Mouse (Mus musculus): Measurements from ENCODE around the gene Mad2l1bp. TPM values are rescaled to one million over a fixed set of nuclear protein-coding genes. Genes with fewer than 3 reads are reported as not detected.

Mad2l1bp gene
- polyA plus RNA-seq, 1 experiment from 2014 or later = 32.4 TPM

DNA sequence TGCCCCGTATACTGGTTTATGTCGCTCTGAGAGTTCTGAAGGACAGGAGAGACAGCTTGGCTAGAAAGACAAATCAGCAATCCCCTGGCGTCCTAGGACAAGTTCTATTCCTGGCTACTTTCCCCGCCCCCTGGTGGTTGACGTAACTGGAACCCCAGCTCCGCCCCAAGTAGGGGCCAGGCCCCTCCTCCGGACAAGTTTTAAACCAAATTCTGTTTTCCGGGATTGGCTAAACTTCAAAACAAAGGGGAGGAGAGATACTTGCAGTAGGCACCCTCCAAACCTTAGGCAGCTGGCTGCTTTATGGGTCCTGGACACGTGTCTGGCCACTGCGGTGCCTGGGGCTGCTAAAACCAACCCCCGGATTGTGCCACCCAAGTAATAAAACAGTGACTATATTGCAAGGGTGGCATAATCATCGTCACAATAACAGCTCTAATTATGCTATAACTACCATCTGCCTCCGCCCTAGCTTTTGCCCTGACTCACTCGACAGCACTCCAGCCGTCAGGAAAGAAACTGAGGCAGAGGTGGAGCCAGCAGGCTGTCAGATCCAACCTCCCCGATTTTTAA lies 6.8 kb upstream of the Mad2l1bp start:
- under 1% methylated on average over 16 of the region's 16 CpGs for WGBS
- peak overlapping the region; percentile 70 for H3K4me3 ChIP-seq (replicated peaks; ENCODE audit: low read depth, low read length)
- H3K4me1 ChIP-seq (replicated peaks; ENCODE audit: insufficient read depth, low read length) = peaks cover 9% of the 10 kb centered on the region; the same call in 1 of the 2 replicates
- peak overlapping the region; percentile 77 for H3K27ac ChIP-seq
- ATAC-seq (replicated peaks; ENCODE audit: low FRiP score, low read depth) (peak; percentile 68), DNase-seq (ENCODE audit: low spot score) (peak; percentile 97)
- peak; percentile 63 for TF ChIP-seq CTCF (IDR thresholded peaks at IDR 0.05; ENCODE audit: low read depth)
- no peaks in the 10 kb centered on the region for H3K27me3 ChIP-seq (ENCODE audit: insufficient read depth, low read length)
- H3K36me3 ChIP-seq (ENCODE audit: insufficient read depth, low read length) = peaks cover 12% of the 10 kb centered on the region; the same call in 1 of the 2 replicates
- no peaks in the 10 kb centered on the region for H3K9me3 ChIP-seq (replicated peaks; ENCODE audit: low read length)
- H3K4me2 ChIP-seq (ENCODE audit: low read length) = peak overlapping the region; percentile 71
- peak overlapping the region; percentile 56 for H3K9ac ChIP-seq (ENCODE audit: low read depth, low read length)

GRCm38 (mm10) chr17:46159236-46159635 lies 5.9 kb upstream of the Mad2l1bp start:
- Histone ChIP-seq H3K27me3 (ENCODE audit: insufficient read depth, low read length) (no peaks in the 10 kb centered on the region), H3K4me1 (replicated peaks; ENCODE audit: insufficient read depth, low read length) (peaks cover 9% of the 10 kb centered on the region; the same call in 1 of the 2 replicates), H3K4me2 (ENCODE audit: low read length) (peak overlapping the region; percentile 71; the same call in 1 of the 2 replicates), H3K36me3 (ENCODE audit: insufficient read depth, low read length) (peaks cover 4% of the 10 kb centered on the region; the same call in 1 of the 2 replicates), H3K27ac (peak overlapping the region; percentile 77), H3K9me3 (replicated peaks; ENCODE audit: low read length) (no peaks in the 10 kb centered on the region), H3K4me3 (replicated peaks; ENCODE audit: low read depth, low read length) (no peak overlapping the region), H3K9ac (ENCODE audit: low read depth, low read length) (no peak overlapping the region)
- 62% methylated on average over 2 of the region's 2 CpGs for WGBS
- no peak for TF ChIP-seq CTCF (IDR thresholded peaks at IDR 0.05; ENCODE audit: low read depth)
- ATAC-seq (replicated peaks; ENCODE audit: low FRiP score, low read depth) (no peak), DNase-seq (ENCODE audit: low spot score) (no peak)

- Histone ChIP-seq H3K4me1 (replicated peaks; ENCODE audit: insufficient read depth, low read length) (peaks cover 6% of the 10 kb centered on the region; the same call in 1 of the 2 replicates), H3K9me3 (replicated peaks; ENCODE audit: low read length) (no peaks in the 10 kb centered on the region), H3K4me2 (ENCODE audit: low read length) (no peak overlapping the region), H3K4me3 (replicated peaks; ENCODE audit: low read depth, low read length) (no peak overlapping the region), H3K27ac (no peak overlapping the region), H3K36me3 (ENCODE audit: insufficient read depth, low read length) (no peaks in the 10 kb centered on the region), H3K27me3 (ENCODE audit: insufficient read depth, low read length) (no peaks in the 10 kb centered on the region), H3K9ac (ENCODE audit: low read depth, low read length) (no peak overlapping the region)
- TF ChIP-seq CTCF (IDR thresholded peaks at IDR 0.05; ENCODE audit: low read depth) = no peak
- DNase-seq (ENCODE audit: low spot score) (no peak), ATAC-seq (replicated peaks; ENCODE audit: low FRiP score, low read depth) (no peak)
- WGBS = 68% methylated on average over 8 of the region's 8 CpGs
Measured at GRCm38 (mm10) chr17:46157131-46157530, 3.8 kb upstream of the Mad2l1bp start.

DNA sequence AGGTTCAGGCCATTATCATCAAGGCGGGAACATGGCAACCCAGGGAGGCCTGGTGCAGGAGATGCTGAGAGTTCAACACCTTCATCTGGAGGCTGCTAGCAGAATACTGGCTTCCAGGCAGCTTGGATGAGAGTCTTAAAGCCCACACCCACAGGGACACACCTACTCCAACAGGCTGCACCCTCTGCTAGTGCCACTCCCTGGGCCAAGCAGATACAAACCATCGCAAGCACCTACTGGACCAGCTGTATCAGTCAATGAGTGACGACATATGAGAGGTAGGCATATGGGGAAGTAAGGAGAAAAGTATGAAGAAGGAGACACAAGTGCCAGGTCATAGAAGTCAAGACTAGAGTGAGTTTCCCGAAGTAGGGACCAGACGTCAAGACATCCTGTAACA lies 3.3 kb upstream of the Mad2l1bp start:
- no peak overlapping the region for H3K4me3 ChIP-seq (replicated peaks; ENCODE audit: low read depth, low read length)
- H3K9me3 ChIP-seq (replicated peaks; ENCODE audit: low read length) = no peaks in the 10 kb centered on the region
- no peak overlapping the region for H3K27ac ChIP-seq
- H3K4me2 ChIP-seq (ENCODE audit: low read length) = no peak overlapping the region
- DNase-seq (ENCODE audit: low spot score) (no peak), ATAC-seq (replicated peaks; ENCODE audit: low FRiP score, low read depth) (no peak)
- no peak for TF ChIP-seq CTCF (IDR thresholded peaks at IDR 0.05; ENCODE audit: low read depth)
- peaks cover 1% of the 10 kb centered on the region; the same call in 1 of the 2 replicates for H3K4me1 ChIP-seq (replicated peaks; ENCODE audit: insufficient read depth, low read length)
- no peak overlapping the region for H3K9ac ChIP-seq (ENCODE audit: low read depth, low read length)
- no peaks in the 10 kb centered on the region for H3K36me3 ChIP-seq (ENCODE audit: insufficient read depth, low read length)
- 76% methylated on average over 5 of the region's 5 CpGs for WGBS
- H3K27me3 ChIP-seq (ENCODE audit: insufficient read depth, low read length) = no peaks in the 10 kb centered on the region

DNA sequence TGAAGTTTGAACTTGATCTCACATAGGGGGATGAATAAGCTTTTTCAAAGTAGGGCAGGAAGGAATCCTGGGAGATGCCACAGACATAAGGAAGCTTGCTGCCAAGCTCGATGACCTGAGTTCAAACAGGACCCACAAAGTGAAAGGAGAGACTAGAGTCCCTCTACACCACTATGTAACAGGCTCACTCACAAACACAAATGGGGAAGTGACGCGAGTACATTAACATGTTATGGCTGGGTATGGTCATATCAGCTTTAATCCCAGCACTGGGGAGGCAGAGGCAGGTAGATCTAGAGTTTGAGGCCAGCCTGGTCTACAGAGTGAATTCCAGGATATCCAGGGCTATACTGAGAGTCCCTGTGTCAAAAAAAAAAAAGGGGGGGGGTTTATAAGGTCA lies 983 bp upstream of the Mad2l1bp start:
- Histone ChIP-seq H3K4me3 (replicated peaks; ENCODE audit: low read depth, low read length) (no peak overlapping the region), H3K9ac (ENCODE audit: low read depth, low read length) (no peak overlapping the region), H3K27me3 (ENCODE audit: insufficient read depth, low read length) (no peaks in the 10 kb centered on the region), H3K4me2 (ENCODE audit: low read length) (no peak overlapping the region), H3K27ac (no peak overlapping the region), H3K9me3 (replicated peaks; ENCODE audit: low read length) (no peaks in the 10 kb centered on the region), H3K4me1 (replicated peaks; ENCODE audit: insufficient read depth, low read length) (no peaks in the 10 kb centered on the region), H3K36me3 (ENCODE audit: insufficient read depth, low read length) (no peaks in the 10 kb centered on the region)
- no peak for DNase-seq (ENCODE audit: low spot score)
- TF ChIP-seq CTCF (IDR thresholded peaks at IDR 0.05; ENCODE audit: low read depth) = no peak
- WGBS = 96% methylated on average over 3 of the region's 3 CpGs
- no peak for ATAC-seq (replicated peaks; ENCODE audit: low FRiP score, low read depth)

DNA sequence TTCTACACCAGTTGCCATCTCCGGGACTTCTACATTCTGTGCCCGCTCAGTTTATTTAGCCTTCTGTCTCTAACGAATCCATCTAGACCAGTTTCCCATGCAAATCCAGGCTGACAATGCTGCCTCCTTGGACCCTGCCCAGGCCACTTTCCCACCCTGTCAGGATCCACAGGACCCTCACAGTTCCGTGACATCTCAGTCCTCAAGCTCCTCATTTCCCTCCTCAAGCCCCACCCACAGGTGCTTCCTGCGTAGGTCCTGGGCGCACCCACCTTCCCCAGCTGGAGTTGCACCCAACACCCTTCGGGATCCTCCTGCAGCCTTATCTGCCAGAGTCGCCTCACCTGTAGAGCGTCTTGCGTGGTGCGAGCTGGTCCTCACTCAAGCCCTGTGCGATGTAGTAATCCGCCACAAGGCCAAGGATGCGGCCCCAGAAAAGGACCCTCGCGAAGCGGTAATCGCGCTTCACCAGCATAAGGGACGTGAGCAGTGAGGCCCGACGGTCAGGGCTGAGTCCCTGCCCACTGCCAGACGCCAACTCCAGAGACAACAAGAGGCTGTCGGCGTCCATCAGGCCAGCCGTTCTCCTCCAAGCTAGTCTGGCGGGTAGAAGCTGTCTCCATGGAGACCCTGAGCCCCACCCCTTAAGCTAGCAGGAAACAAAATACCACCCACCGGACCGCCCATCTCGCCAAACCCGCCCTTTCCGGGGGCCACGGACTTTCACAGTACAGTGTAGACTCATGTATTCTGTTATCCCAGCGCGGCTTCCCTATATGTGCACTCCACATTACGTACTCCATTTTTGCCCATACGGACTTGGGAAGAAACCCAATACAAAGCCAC lies 9.6 kb downstream of the Mad2l1bp start, which contains the start of gene Rsph9:
Rsph9 (minus strand) TSS at position 639 of the 846 bp plus-strand sequence.
- no peaks in the 10 kb centered on the region for H3K27me3 ChIP-seq (ENCODE audit: insufficient read depth, low read length)
- DNase-seq (ENCODE audit: low spot score) (peak; percentile 94), ATAC-seq (replicated peaks; ENCODE audit: low FRiP score, low read depth) (peak; percentile 93)
- peak within 1 kb of the TSS; percentile 85 for H3K4me2 ChIP-seq (ENCODE audit: low read length)
- 0 out of 2 replicates have a peak, but pooled peaks cover 4% of the 10 kb centered on the region for H3K4me1 ChIP-seq (replicated peaks; ENCODE audit: insufficient read depth, low read length)
- peak within 1 kb of the TSS; percentile 25; the same call in 1 of the 2 replicates for H3K27ac ChIP-seq
- peak within 1 kb of the TSS; percentile 53 for H3K4me3 ChIP-seq (replicated peaks; ENCODE audit: low read depth, low read length)
- H3K36me3 ChIP-seq (ENCODE audit: insufficient read depth, low read length) = peaks cover 19% of the 10 kb centered on the region; the same call in 1 of the 2 replicates
- H3K9me3 ChIP-seq (replicated peaks; ENCODE audit: low read length) = no peaks in the 10 kb centered on the region
- WGBS = 5% methylated on average over 37 of the region's 37 CpGs
- TF ChIP-seq CTCF (IDR thresholded peaks at IDR 0.05; ENCODE audit: low read depth) = no peak
- peak within 1 kb of the TSS; percentile 41 for H3K9ac ChIP-seq (ENCODE audit: low read depth, low read length)
